Mouse (Mus musculus) adrenal gland, postnatal 25 days (tissue): ENCODE results near the gene Lcn2. TPM values are rescaled to one million over a fixed set of nuclear protein-coding genes. Genes with fewer than 3 reads are reported as not detected.

Experiments used
- DNase-seq: peaks from one replicate; pipeline ENCODE4 v3.0.0; 2021; ENCODE audit warnings: mixed read lengths
- total RNA-seq: library from RNA; stranded (reverse); gene quantifications from 2 replicates; pipeline ENCODE4 v1.2.3, GENCODE M21; 2021

Lcn2 gene
- total RNA-seq, 1 experiment from 2014 or later: 1.5 TPM

GRCm38 (mm10) chr2:32343351-32343671 is 44.7 kb downstream of the Lcn2 start:
- DNase-seq: no peak

DNA sequence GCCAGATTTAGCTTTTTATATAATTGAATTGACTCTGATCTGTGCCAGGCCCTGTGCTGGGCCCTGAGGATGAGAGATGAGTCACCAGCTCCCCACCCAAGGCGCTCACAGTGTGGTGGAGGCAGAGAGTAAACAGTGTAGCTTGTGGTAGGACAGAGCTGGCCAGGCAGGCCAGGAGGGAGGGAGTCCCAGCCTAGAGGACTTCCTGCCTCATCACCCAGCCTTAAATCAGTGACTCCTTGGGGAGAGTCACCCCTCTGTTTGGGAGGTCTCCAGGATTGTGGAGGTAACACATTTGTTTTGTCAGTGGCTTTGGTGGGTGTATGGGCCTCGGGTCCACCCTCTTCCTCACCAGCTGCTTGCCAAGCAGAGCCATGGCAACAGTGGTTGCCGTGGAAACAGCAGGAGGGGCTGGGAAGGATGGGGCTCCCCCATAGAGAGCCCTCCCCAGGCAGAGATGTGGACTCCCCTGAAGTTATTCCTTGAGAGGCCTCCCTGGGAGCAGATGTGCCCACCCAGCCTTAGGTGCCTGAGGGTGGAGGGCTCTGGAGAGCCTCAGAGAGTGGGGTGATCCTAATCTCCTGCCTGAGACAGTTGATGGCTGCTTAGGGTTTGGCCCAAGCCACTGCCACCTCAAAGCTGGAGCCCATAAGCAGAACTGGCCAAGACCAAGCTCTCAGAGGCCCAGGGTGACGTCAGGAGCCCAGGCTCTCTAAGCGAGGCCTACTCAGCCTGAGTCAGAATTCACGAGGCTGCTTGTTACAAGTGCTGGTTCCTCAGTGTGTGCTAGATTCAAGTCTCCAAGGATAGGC is 45.3 kb downstream of the Lcn2 start:
- no peak for DNase-seq

DNA sequence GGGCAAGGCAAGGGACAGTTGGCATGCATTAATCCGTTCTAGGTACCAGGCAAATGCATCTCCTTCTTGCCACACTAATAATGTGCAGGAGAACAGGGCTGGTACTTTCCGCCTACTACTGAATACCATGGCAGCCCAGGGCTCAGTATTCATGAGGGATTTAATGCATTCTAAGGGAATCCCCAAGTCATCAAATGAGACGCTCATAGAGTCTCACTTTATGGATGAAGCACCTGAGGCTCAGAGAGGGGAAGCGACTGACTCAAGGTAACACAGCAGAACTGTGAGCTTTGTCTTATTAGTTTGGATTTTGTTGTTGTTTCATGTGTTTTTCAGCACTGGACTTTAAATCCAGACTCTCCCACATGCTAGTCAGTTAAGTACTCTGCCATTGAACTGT is 46.0 kb downstream of the Lcn2 start:
- DNase-seq: no peak

DNA sequence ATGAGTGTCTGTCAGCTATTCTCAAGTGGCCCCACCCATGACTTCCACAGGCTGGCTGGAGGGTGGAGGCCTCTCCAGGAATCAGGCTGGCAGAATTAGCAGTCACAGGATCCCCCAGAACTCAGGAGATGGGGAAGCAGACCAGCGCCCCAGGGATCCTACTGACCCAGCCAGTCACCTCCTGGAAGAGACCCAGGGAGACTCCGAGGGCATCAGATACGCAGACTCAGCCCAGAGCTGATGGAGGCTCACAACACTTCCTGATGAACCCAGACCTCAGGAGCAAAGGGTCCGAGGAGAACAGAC is 46.5 kb downstream of the Lcn2 start:
- no peak for DNase-seq

DNA sequence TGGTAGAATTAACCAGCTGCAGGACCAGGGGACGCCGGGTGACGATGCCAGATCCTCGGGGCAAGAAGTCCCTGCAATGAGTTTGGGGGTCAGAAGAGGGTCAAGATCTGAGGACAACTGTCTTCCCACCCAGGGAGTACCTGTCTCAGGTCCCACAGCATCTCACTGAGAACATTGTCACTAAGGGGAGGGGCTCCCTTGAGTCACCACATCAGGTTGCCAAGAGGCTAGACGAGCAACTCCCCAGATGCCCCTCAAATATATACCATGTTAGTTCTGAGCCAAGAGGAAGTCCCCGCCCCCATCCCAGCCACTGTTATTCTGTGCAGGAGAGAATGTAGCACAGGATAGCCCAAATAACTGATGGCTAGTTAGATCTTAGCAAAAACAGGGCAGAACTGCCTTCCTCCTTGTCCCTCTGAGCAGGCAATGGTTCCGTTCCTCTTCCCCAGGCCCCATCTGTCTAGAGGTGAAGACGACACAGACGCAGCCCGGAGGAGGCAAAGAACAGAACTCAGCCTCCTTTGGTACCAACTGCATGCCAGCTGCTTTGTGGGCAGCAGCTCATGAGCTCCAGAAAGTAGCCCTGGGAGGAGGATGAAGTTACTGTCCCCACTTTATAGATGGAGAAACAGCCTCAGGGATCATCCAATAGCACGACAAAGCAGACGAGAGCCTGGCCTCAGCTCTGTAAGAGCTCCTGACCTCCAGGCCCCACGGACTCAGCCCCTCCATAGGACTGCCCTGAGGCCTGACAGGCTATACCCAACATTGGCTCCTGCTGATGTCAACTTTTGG is 47.0 kb downstream of the Lcn2 start:
- no peak for DNase-seq

DNA sequence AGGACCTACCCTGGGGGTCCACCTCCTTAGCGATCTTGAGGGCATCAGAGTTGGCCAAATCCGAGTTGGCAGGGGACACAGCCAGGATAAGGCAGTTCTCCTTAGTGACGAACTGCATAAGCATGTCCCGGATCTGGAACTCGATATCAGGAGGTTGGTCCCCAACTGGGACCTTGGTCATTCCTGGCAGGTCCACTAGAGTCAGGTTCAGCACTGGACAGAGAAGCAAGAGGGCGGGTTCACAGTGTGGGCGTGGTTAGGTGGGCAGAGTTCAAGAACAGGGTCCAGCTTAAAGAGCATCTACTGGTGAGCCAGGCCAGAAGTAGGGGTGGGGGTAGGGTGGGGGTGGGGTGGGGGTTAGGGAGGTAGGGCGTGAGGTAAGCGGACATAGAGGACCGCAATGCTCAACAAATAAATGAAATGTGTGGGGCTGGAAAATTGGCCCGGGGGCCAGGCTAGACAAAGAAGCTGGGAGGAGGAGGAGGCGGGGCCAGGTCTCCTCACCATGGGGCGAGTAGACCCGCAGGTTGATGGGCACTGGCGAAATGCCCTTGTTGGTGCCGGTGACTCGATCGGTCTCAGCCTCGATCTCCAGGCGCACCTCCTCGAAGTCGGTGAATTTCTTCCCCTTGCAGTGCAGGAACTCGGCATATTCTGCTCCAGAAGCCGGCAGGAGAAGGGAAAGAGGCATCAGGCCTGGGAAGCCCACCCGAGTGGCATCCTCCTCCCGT is 48.0 kb downstream of the Lcn2 start:
- DNase-seq: no peak

- DNase-seq: no peak
These were observed 52.2 kb downstream of the Lcn2 start for GRCm38 (mm10) chr2:32335888-32336287.

Other genes with a start within 250 kb of the Lcn2 start
- 112 and 128 TPM in 2 replicates for gene Prrc2b, start 237.2 kb downstream of the Lcn2 start, total RNA-seq
- 47.0 and 54.2 TPM in 2 replicates for gene Pomt1, start 151.7 kb downstream of the Lcn2 start, total RNA-seq
- 120 and 132 TPM in 2 replicates for gene Uck1, start 128.1 kb downstream of the Lcn2 start, total RNA-seq
- 65.1 and 87.7 TPM in 2 replicates for gene Golga2, start 100.9 kb downstream of the Lcn2 start, total RNA-seq
- 276 and 297 TPM in 2 replicates for gene Swi5, start 100.2 kb downstream of the Lcn2 start, total RNA-seq
- 85.5 and 107 TPM in 2 replicates for gene Ciz1, start 35.9 kb downstream of the Lcn2 start, total RNA-seq
- gene Dnm1, start 34.9 kb downstream of the Lcn2 start, total RNA-seq: 13.1 and 20.4 TPM in 2 replicates
- 173 and 191 TPM in 2 replicates for gene 1110008P14Rik, start 6.3 kb downstream of the Lcn2 start, total RNA-seq
- gene Ptges2, start 7.6 kb upstream of the Lcn2 start, total RNA-seq: 49.8 and 51.8 TPM in 2 replicates
- 5.5 and 5.6 TPM in 2 replicates for gene Naif1, start 62.2 kb upstream of the Lcn2 start, total RNA-seq
- 16.4 and 28.0 TPM in 2 replicates for gene Slc25a25, start 63.2 kb upstream of the Lcn2 start, total RNA-seq
- gene Fam102a, start 147.1 kb upstream of the Lcn2 start, total RNA-seq: 32.3 and 35.5 TPM in 2 replicates
- 63.7 and 66.8 TPM in 2 replicates for gene Dpm2, start 182.6 kb upstream of the Lcn2 start, total RNA-seq
- not detected in 2 replicates for gene Pip5kl1, start 186.5 kb upstream of the Lcn2 start, total RNA-seq
- not detected in 2 replicates for gene 9430097D07Rik, start 187.4 kb upstream of the Lcn2 start, total RNA-seq
- 8.8 and 9.4 TPM in 2 replicates for gene St6galnac4, start 198.8 kb upstream of the Lcn2 start, total RNA-seq
- gene St6galnac6, start 211.5 kb upstream of the Lcn2 start, total RNA-seq: 48.4 and 56.0 TPM in 2 replicates
- 43.4 and 61.9 TPM in 2 replicates for gene Ak1, start 233.5 kb upstream of the Lcn2 start, total RNA-seq